Mouse (Mus musculus) cerebellum, postnatal 10 days (tissue): Measurements from ENCODE around the gene Cnnm2.

Experiments
- DNase-seq, 2 experiments: peaks; one replicate each; pipeline ENCODE4 v3.0.0; 2021; ENCODE audit warnings: mixed read lengths in 2 of 2

Gene Cnnm2

GRCm38 (mm10) chr19:46799903-46800583, 38.6 kb downstream of the Cnnm2 start:
- no peak for DNase-seq

- DNase-seq: no peak
Observed at GRCm38 (mm10) chr19:46801492-46801891, 40.1 kb downstream of the Cnnm2 start.

- DNase-seq: no peak
Observed at GRCm38 (mm10) chr19:46802306-46802705, 40.9 kb downstream of the Cnnm2 start.

GRCm38 (mm10) chr19:46803732-46804131, 42.3 kb downstream of the Cnnm2 start:
- no peak for DNase-seq

- DNase-seq: peak; percentile 73 to 78
Observed at GRCm38 (mm10) chr19:46804751-46805150, 43.4 kb downstream of the Cnnm2 start.

GRCm38 (mm10) chr19:46805933-46806688, 44.7 kb downstream of the Cnnm2 start:
- no peak for DNase-seq

GRCm38 (mm10) chr19:46808261-46808660, 46.9 kb downstream of the Cnnm2 start:
- DNase-seq: no peak

- DNase-seq: no peak
Observed at GRCm38 (mm10) chr19:46809031-46809430, 47.6 kb downstream of the Cnnm2 start.

GRCm38 (mm10) chr19:46819276-46819675, 57.9 kb downstream of the Cnnm2 start:
- DNase-seq: no peak

GRCm38 (mm10) chr19:46822491-46822890, 61.1 kb downstream of the Cnnm2 start:
- DNase-seq: no peak

- no peak for DNase-seq
Observed at GRCm38 (mm10) chr19:46823759-46824158, 62.4 kb downstream of the Cnnm2 start.

- DNase-seq: no peak
Observed at GRCm38 (mm10) chr19:46824867-46825266, 63.5 kb downstream of the Cnnm2 start.

- DNase-seq: no peak
Observed at GRCm38 (mm10) chr19:46827654-46828165, 66.3 kb downstream of the Cnnm2 start.

- DNase-seq: peak; percentile 24 to 43
Observed at GRCm38 (mm10) chr19:46828961-46829360, 67.6 kb downstream of the Cnnm2 start.

- DNase-seq: no peak
Observed at GRCm38 (mm10) chr19:46831381-46831780, 70.0 kb downstream of the Cnnm2 start.

GRCm38 (mm10) chr19:46834301-46834700, 72.9 kb downstream of the Cnnm2 start:
- DNase-seq: no peak

- no peak for DNase-seq
Observed at GRCm38 (mm10) chr19:46835339-46835738, 73.9 kb downstream of the Cnnm2 start.

GRCm38 (mm10) chr19:46836085-46836484, 74.7 kb downstream of the Cnnm2 start:
- DNase-seq: no peak

- no peak for DNase-seq
Observed at GRCm38 (mm10) chr19:46837290-46838079, 76.1 kb downstream of the Cnnm2 start.

GRCm38 (mm10) chr19:46841016-46841415, 79.6 kb downstream of the Cnnm2 start:
- DNase-seq: no peak

- DNase-seq: no peak
Observed at GRCm38 (mm10) chr19:46843030-46843429, 81.6 kb downstream of the Cnnm2 start.

GRCm38 (mm10) chr19:46846056-46846455, 84.7 kb downstream of the Cnnm2 start:
- no peak for DNase-seq

- DNase-seq: no peak
Observed at GRCm38 (mm10) chr19:46846459-46846858, 85.1 kb downstream of the Cnnm2 start.
